Mouse (Mus musculus): ENCODE results near the gene Dnase1l3. TPM values are rescaled to one million over a fixed set of nuclear protein-coding genes. Genes with fewer than 3 reads are reported as not detected.
A peak's percentile ranks its signal among the peaks of the same experiment; 100 is the strongest.

Gene Dnase1l3
- total RNA-seq, 2 experiments from 2014 or later, result not detected

DNA sequence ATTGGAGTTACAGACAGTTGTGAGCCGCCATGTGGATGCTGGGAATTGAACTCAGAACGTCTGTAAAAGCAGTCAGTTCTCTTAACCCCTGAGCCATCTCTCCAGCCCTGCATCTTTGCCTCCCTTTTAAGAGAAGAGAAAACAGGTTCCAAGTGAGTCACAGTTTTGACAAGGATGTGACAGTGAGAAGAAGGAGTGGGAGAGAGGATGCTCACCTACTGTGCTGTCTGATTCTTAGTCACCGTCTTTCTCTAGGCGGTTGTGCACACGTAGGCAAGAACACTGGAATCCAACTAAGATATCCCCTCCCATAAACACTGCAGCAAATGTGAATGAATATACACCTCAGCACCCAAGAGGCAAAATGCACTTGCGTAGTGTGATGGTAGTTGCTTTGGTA is 19.2 kb downstream of the Dnase1l3 start:
- no peak for DNase-seq

- no peak for DNase-seq
Observed at GRCm38 (mm10) chr14:7974643-7975042, 19.7 kb downstream of the Dnase1l3 start.

DNA sequence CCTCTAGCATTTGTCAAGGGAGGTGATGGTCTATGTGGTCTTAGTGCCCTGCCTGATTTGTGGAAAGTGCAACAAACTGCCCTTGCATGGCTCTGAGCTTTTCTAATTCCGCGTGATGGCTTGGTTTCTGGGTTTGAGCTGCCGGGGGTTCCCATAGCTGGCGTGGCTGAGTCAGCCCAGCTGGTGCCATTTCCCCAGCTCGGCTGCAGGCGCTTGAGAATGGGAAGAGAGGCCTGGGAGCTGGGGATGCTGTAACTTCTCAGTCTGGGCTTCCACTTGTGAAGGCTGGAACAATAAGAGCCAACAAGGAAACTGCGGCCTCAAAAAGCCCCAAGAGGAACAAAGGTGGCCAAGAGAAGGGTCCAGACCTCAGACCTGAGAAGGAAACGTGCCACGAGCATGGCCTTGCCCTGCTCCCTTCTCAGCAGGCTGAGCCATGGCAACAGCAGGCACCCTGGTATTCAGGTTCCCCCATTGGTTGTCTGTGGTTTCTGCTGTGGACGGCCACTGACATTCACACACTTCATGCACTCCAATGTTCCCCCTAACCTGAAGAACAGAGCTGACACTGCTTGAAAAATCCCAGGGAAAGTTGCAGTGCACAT is 22.4 kb downstream of the Dnase1l3 start:
- DNase-seq, result no peak

DNA sequence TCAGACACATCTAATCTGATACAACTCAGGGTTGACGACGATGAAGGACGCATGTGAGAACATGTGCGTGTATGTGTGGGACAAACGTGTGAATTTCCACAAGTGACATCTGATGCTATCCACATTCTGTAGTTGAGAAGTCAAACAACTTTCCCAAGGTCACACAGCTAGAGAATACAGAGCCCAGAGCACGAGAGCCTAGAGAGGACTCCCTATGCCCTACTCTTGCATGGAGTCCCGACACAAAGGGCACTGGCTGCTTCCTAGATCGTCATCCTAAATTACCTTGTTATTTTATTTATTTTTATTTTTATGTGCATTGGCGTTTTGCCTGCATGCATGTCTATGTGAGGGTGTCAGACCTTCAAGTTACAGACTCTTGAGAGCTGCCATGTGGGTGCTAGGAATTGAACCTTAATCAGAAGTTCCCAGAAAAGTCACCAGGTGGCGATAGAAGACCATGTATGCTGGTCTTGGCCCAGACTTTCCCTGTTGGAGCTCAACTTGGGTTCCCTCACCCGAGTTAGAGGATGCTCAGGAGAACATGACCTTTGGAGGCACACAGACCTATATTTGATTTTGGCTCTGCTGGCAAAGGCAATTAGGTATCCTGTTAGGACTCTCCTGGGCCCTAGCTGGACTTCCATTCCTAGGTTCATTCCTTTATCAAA is 30.0 kb downstream of the Dnase1l3 start:
- DNase-seq, result peak; percentile 82

GRCm38 (mm10) chr14:7963160-7963559 is 31.2 kb downstream of the Dnase1l3 start:
- no peak for DNase-seq

DNA sequence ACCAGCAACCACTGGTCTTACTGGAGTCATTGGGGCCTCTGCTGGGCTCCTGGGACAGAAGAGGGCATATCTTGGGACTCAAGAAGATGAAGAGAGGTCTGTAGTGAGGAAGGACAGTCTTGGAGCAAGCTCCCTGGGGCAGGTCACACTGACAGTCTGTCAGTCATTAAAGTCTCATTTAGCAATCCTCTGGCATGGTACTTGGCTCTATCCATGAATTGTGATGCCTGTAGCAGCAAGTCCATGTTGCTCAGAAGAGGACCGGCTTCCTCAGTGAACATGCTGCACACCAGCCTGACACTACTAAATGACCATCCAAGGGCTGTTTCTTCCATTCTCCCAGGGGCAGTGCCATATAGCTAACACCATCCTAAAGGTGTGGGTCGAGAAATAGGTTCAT is 31.7 kb downstream of the Dnase1l3 start:
- no peak for DNase-seq

- DNase-seq, result peak; percentile 69
Observed at GRCm38 (mm10) chr14:7961714-7962113, 32.7 kb downstream of the Dnase1l3 start.

DNA sequence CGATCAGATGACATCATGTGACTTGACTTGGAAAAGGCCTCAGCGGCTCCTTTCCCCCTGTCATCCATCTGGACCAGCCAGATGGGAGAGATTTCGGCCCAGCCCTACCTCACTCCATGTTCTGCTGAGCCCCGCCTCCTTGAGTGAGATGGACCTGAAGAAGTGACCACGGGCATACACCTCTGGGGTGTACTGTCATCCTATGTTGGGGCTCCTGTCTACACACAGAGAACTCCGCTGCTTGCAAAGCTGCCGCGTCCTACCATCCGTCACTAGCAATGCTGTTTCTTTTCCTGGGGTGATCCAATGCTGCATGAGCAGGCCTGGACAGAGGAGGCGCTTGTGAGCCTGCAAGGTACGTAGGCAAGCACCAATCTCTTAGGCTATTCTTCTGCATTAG is 33.8 kb downstream of the Dnase1l3 start:
- DNase-seq, result peak; percentile 50

DNA sequence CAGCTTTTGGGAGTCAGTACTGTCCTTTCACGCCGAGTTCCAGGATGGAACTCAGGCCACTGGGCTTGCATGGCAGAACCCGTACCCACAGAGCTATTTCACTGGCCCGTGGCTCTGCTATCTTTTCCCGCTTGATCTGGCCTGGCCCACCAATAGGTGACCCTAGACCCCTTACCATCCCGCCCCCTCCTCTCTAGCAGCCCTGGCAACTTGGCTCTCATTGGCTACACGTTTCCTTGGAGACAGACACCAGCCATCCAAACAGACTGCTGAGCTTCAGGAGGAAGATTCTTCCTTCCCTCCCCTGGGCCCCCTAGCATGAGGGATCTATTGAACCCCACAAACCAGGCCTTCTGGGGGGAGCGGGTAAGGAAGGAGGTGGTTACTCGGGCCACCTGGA is 37.3 kb downstream of the Dnase1l3 start, which contains the start of gene Gm45521:
TSS of gene Gm45521 (plus strand) at position 240 of the 400 bp plus-strand sequence.
- no peak for DNase-seq

- DNase-seq, result no peak
Observed at GRCm38 (mm10) chr14:7956427-7956826, 37.9 kb downstream of the Dnase1l3 start.

- peak; percentile 25 for DNase-seq
Observed at GRCm38 (mm10) chr14:7954071-7954471, 40.3 kb downstream of the Dnase1l3 start.

- peak; percentile 84 for DNase-seq
Observed at GRCm38 (mm10) chr14:7952610-7953254, 41.6 kb downstream of the Dnase1l3 start.

DNA sequence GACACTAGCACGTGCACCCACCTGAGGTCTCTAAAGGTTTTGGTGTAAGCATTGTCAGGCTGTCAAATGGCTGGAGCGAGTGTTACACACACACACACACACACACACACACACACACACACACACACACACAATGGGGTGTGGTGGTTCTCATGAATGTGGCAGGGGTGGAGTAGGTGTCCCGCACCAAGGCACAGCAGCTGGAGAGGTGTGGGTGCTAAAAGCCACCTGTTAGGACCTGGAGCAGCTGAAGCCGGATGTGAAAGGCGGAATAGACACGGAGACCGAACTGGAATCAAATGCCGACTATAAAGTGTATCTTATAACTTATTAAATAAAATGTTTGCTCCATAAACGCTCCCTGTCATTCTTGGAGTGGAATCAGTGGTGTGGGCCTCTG is 43.1 kb downstream of the Dnase1l3 start:
- DNase-seq, result no peak

GRCm38 (mm10) chr14:7945261-7945660 is 49.1 kb downstream of the Dnase1l3 start:
- no peak for DNase-seq

GRCm38 (mm10) chr14:7944349-7945039 is 49.9 kb downstream of the Dnase1l3 start:
- peak; percentile 20 for DNase-seq

GRCm38 (mm10) chr14:7943801-7944135 is 50.6 kb downstream of the Dnase1l3 start:
- DNase-seq, result no peak

GRCm38 (mm10) chr14:7943101-7943800 is 51.1 kb downstream of the Dnase1l3 start:
- DNase-seq, result peak; percentile 60

DNA sequence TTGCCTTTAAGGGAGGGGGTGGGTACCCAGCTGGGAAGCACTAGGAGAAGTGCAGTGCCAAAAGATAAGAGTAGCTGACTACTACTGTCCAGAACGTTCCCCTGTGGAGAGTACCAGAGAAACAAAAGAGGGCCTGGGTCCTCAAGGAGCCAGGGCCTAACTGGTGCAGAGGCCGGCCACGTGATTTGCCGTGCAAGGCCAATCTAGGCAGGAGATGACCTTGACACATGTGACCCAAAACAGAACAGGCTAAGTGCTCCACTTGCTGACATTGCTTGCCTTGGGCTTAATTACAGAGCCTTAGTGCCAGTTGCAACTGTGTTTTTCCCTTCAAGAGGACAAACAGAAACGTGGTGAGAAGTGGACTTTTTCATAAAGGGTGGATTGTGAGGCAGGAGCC is 53.0 kb downstream of the Dnase1l3 start:
- no peak for DNase-seq

GRCm38 (mm10) chr14:7938809-7939784 is 55.3 kb downstream of the Dnase1l3 start:
- DNase-seq, result no peak

- DNase-seq, result no peak
Observed at GRCm38 (mm10) chr14:7937052-7937630, 57.2 kb downstream of the Dnase1l3 start.

GRCm38 (mm10) chr14:7934166-7934565 is 60.2 kb downstream of the Dnase1l3 start:
- no peak for DNase-seq

Data from heart, postnatal 4 days (tissue).